Mouse (Mus musculus) stomach, postnatal 0 days (tissue): ENCODE measurements around the gene Gm21750. TPM values are rescaled to one million over a fixed set of nuclear protein-coding genes. Genes with fewer than 3 reads are reported as not detected.
A peak's percentile ranks its signal among the peaks of the same experiment; 100 is the strongest.

Experiments used
- ATAC-seq: fragments of 200-750 bp; cut with Nextera tagmentation; 2 replicates; pipeline ENCODE4 v1.8.0; 2017; ENCODE audit not compliant: low FRiP score, low TSS enrichment
- DNase-seq: peaks from one replicate; pipeline ENCODE4 v3.0.0-alpha.2; 2016; ENCODE audit warnings: low spot score
- H3K27ac ChIP-seq: fragments of 300-500 bp; sonication (generic); replicated peaks from 2 replicates; pipeline ENCODE4 v1.5.1; 2014; ENCODE audit warnings: mild to moderate bottlenecking, control low read depth
- H3K27me3 ChIP-seq: fragments of 300-500 bp; sonication (generic); 2 replicates; pipeline ENCODE4 v1.6.1; 2014; ENCODE audit warnings: low read length; ENCODE audit not compliant: control insufficient read depth, insufficient read depth
- H3K36me3 ChIP-seq: fragments of 300-500 bp; sonication (generic); 2 replicates; pipeline ENCODE4 v1.6.1; 2014; ENCODE audit warnings: low read length, mixed read lengths; ENCODE audit not compliant: control insufficient read depth, insufficient read depth
- H3K4me1 ChIP-seq: fragments of 300-500 bp; sonication (generic); replicated peaks from 2 replicates; pipeline ENCODE4 v1.6.1; 2014; ENCODE audit warnings: antibody characterized with exemption; ENCODE audit not compliant: control insufficient read depth, insufficient read depth
- H3K4me2 ChIP-seq: fragments of 300-500 bp; sonication (generic); replicated peaks from 2 replicates; pipeline ENCODE4 v1.6.1; 2014; ENCODE audit warnings: low read depth, mild to moderate bottlenecking, control low read depth, moderate library complexity
- H3K4me3 ChIP-seq: fragments of 300-500 bp; sonication (generic); 2 replicates; pipeline ENCODE4 v1.5.1; 2014; ENCODE audit warnings: low read depth, low read length, control low read depth
- H3K9ac ChIP-seq: fragments of 300-500 bp; sonication (generic); 2 replicates; pipeline ENCODE4 v1.6.1; 2014; ENCODE audit warnings: mild to moderate bottlenecking, low read length, control low read depth, mixed read lengths
- H3K9me3 ChIP-seq: fragments of 300-500 bp; sonication (generic); 2 replicates; pipeline ENCODE4 v1.6.1; 2016; ENCODE audit warnings: low read length; ENCODE audit not compliant: control insufficient read depth
- CTCF ChIP-seq: IDR thresholded peaks from 2 replicates; pipeline ENCODE4 v1.5.1; 2016; ENCODE audit warnings: antibody characterized with exemption, low read depth, mild to moderate bottlenecking, moderate library complexity
- EP300 ChIP-seq: optimal IDR thresholded peaks from 2 replicates; pipeline ENCODE3; 2016; ENCODE audit warnings: antibody characterized with exemption
- WGBS: fragments of 180-500 bp; shearing (Covaris S2); extraction: QIAGEN DNeasy Blood & Tissue Kit; methylation state at CpG from one replicate; pipeline ENCODE4 v1.1.7; 2014; 5-methylcytosine and 5-hydroxymethylcytosine counted together
- polyA plus RNA-seq: library from polyadenylated mRNA; unstranded; fragments of >200 nt; fragmentation: Nextera tagmentation; extraction: Ambion mirVana; gene quantifications from 2 replicates; pipeline ENCODE4 v1.2.1, GENCODE M21; 2015

Gm21750 gene
- polyA plus RNA-seq, 1 experiment from 2014 or later, result not detected

GRCm38 (mm10) chr14:73632648-73633263 is 28.3 kb upstream of the Gm21750 start:
- ATAC-seq (no peak), DNase-seq (no peak)
- no peak overlapping the region for H3K4me3 ChIP-seq
- H3K4me2 ChIP-seq, result no peak overlapping the region
- no peaks in the 10 kb centered on the region for H3K36me3 ChIP-seq
- TF ChIP-seq EP300 (no peak), CTCF (no peak)
- no peaks in the 10 kb centered on the region for H3K27me3 ChIP-seq
- H3K9ac ChIP-seq, result no peak overlapping the region
- WGBS, result 70% methylated on average over 9 of the region's 9 CpGs
- H3K27ac ChIP-seq, result no peak overlapping the region
- no peaks in the 10 kb centered on the region for H3K9me3 ChIP-seq
- no peaks in the 10 kb centered on the region for H3K4me1 ChIP-seq

- no peak overlapping the region for H3K4me3 ChIP-seq
- H3K4me2 ChIP-seq, result no peak overlapping the region
Observed at GRCm38 (mm10) chr14:73634356-73634755, 26.7 kb upstream of the Gm21750 start.

GRCm38 (mm10) chr14:73637460-73637859 is 23.6 kb upstream of the Gm21750 start:
- no peaks in the 10 kb centered on the region for H3K9me3 ChIP-seq
- ATAC-seq, result no peak
- no peak overlapping the region for H3K4me2 ChIP-seq
- TF ChIP-seq CTCF (peak; percentile 43), EP300 (no peak)
- H3K4me3 ChIP-seq, result no peak overlapping the region
- peak; percentile 15 for DNase-seq
- H3K27ac ChIP-seq, result no peak overlapping the region
- H3K36me3 ChIP-seq, result no peaks in the 10 kb centered on the region
- H3K4me1 ChIP-seq, result no peaks in the 10 kb centered on the region
- no peaks in the 10 kb centered on the region for H3K27me3 ChIP-seq
- H3K9ac ChIP-seq, result no peak overlapping the region

More at GRCm38 (mm10) chr14:73634356-73634755, 26.7 kb upstream of the Gm21750 start:
- H3K36me3 ChIP-seq, result no peaks in the 10 kb centered on the region
- no peak for ATAC-seq
- 85% methylated on average over 3 of the region's 3 CpGs for WGBS
- H3K27me3 ChIP-seq, result no peaks in the 10 kb centered on the region
- no peak overlapping the region for H3K27ac ChIP-seq
- no peaks in the 10 kb centered on the region for H3K9me3 ChIP-seq
- TF ChIP-seq CTCF (no peak), EP300 (no peak)
- H3K4me1 ChIP-seq, result no peaks in the 10 kb centered on the region
- H3K9ac ChIP-seq, result no peak overlapping the region
- no peak for DNase-seq

- no peak for ATAC-seq
- no peaks in the 10 kb centered on the region for H3K4me1 ChIP-seq
Observed at GRCm38 (mm10) chr14:73650179-73650578, 10.8 kb upstream of the Gm21750 start.

GRCm38 (mm10) chr14:73670091-73670490 is 9.1 kb downstream of the Gm21750 start:
- Histone ChIP-seq H3K9me3 (no peaks in the 10 kb centered on the region), H3K4me1 (no peaks in the 10 kb centered on the region), H3K27ac (no peak overlapping the region), H3K36me3 (no peaks in the 10 kb centered on the region), H3K27me3 (no peaks in the 10 kb centered on the region), H3K4me3 (no peak overlapping the region), H3K4me2 (no peak overlapping the region), H3K9ac (no peak overlapping the region)
- 68% methylated on average over 2 of the region's 2 CpGs for WGBS
- DNase-seq (no peak), ATAC-seq (no peak)
- no peak for TF ChIP-seq EP300
- no peak for TF ChIP-seq CTCF

More at GRCm38 (mm10) chr14:73650179-73650578, 10.8 kb upstream of the Gm21750 start:
- WGBS, result 83% methylated on average over 4 of the region's 4 CpGs
- Histone ChIP-seq H3K9me3 (no peaks in the 10 kb centered on the region), H3K9ac (no peak overlapping the region), H3K27ac (no peak overlapping the region), H3K27me3 (no peaks in the 10 kb centered on the region), H3K4me2 (no peak overlapping the region), H3K36me3 (no peaks in the 10 kb centered on the region), H3K4me3 (no peak overlapping the region)
- TF ChIP-seq EP300 (no peak), CTCF (no peak)
- DNase-seq, result no peak

GRCm38 (mm10) chr14:73687726-73688125 is 26.7 kb downstream of the Gm21750 start:
- Histone ChIP-seq H3K4me2 (no peak overlapping the region), H3K27me3 (no peaks in the 10 kb centered on the region), H3K27ac (no peak overlapping the region), H3K4me3 (no peak overlapping the region), H3K36me3 (no peaks in the 10 kb centered on the region), H3K9ac (no peak overlapping the region), H3K9me3 (no peaks in the 10 kb centered on the region), H3K4me1 (no peaks in the 10 kb centered on the region)
- TF ChIP-seq CTCF, result no peak
- DNase-seq, result no peak
- no peak for ATAC-seq
- WGBS, result 26% methylated on average over 4 of the region's 4 CpGs
